In genomic region chr11:100623867-100624266, GRCm38 (mm10) we compare ENCODE assay signal across 7 mouse cellular contexts. TPM values are rescaled to one million over a fixed set of nuclear protein-coding genes. Genes with fewer than 3 reads are reported as not detected.
DNase-seq lines count a peak whose midpoint lies in the region; ATAC-seq and TF ChIP-seq lines count a peak whose summit lies in the region.

No protein-coding gene starts in this region.

- in situ Hi-C loops in CH12.LX (cut with MboI; ENCODE audit: low pct_ligation_motif_present, low pct_unique_long_range_greater_than_20kb, low sequenced_read_pairs), result loop anchor here (5.0 kb wide), 1 partner anchor 52 kb away; the partner anchor contains the start of gene Cnp

- no peak for ATAC-seq in heart, embryonic 15.5 days (replicated peaks; ENCODE audit: insufficient number of reproducible peaks, insufficient read depth, low FRiP score, low read depth)

- peak overlapping the region; percentile 21 to 94 (median 75) for H3K4me3 ChIP-seq in CH12.LX (replicated peaks in 1 of 3; ENCODE audit: low read depth in 2 of 3, low read length in 2 of 3, poor library complexity in 1 of 3)
- H3K4me3 ChIP-seq in heart, embryonic 15.5 days, result peak overlapping the region; percentile 69; the same call in 1 of the 2 replicates
- peak overlapping the region; percentile 74 for H3K4me3 ChIP-seq in midbrain, embryonic 10.5 days

- H3K27ac ChIP-seq in CH12.LX (ENCODE audit: insufficient read depth, low read depth), result peak overlapping the region; percentile 12
- no peak overlapping the region for H3K27ac ChIP-seq in heart, embryonic 15.5 days
- no peak overlapping the region for H3K27ac ChIP-seq in midbrain, embryonic 10.5 days (replicated peaks)

- no peak for TF ChIP-seq EP300 in CH12.LX (IDR thresholded peaks at IDR 0.05; ENCODE audit: low read length)

- H3K27me3 ChIP-seq in CH12.LX (replicated peaks), result no peaks in the 10 kb centered on the region
- H3K27me3 ChIP-seq in heart, embryonic 15.5 days, result no peaks in the 10 kb centered on the region
- H3K27me3 ChIP-seq in midbrain, embryonic 10.5 days (ENCODE audit: low read depth, poor library complexity, severe bottlenecking), result no peaks in the 10 kb centered on the region

- peak overlapping the region; percentile 79 for H3K4me2 ChIP-seq in CH12.LX (ENCODE audit: insufficient read depth, low read depth, poor library complexity, severe bottlenecking)
- peak overlapping the region; percentile 57 for H3K4me2 ChIP-seq in heart, embryonic 15.5 days

- no peak for TF ChIP-seq CTCF in CH12.LX (conservative IDR thresholded peaks at IDR 0.05 in 1 of 2, IDR thresholded peaks at IDR 0.05 in 1 of 2; ENCODE audit: low read depth in 2 of 2, low read length in 2 of 2)

- TF ChIP-seq RAD21 in CH12.LX (IDR thresholded peaks at IDR 0.05; ENCODE audit: low read depth, low read length), result no peak

- dilution Hi-C loops in CH12.LX (cut with MboI; ENCODE audit: extremely low pct_ligation_motif_present, extremely low pct_unique_long_range_greater_than_20kb, low sequenced_read_pairs), result no loop called here

- peaks cover 22 to 40% of the 10 kb centered on the region in 2 experiments for H3K36me3 ChIP-seq in CH12.LX (replicated peaks in 1 of 2; ENCODE audit: control insufficient read depth in 1 of 2, insufficient read depth in 1 of 2, low read length in 1 of 2)
- H3K36me3 ChIP-seq in heart, embryonic 15.5 days, result peaks cover 19% of the 10 kb centered on the region
- peaks cover 35% of the 10 kb centered on the region for H3K36me3 ChIP-seq in midbrain, embryonic 10.5 days

- TF ChIP-seq POLR2A in CH12.LX (IDR thresholded peaks at IDR 0.05; ENCODE audit: low read depth, low read length), result no peak; the same call in 1 of the 2 replicates

- H3K79me2 ChIP-seq in CH12.LX (replicated peaks; ENCODE audit: control insufficient read depth, extremely low read depth, insufficient read depth, poor library complexity, severe bottlenecking), result peaks cover 7% of the 10 kb centered on the region

- H3K9me3 ChIP-seq in CH12.LX (replicated peaks; ENCODE audit: low read length), result no peaks in the 10 kb centered on the region
- no peaks in the 10 kb centered on the region for H3K9me3 ChIP-seq in heart, embryonic 15.5 days (replicated peaks)
- no peaks in the 10 kb centered on the region for H3K9me3 ChIP-seq in midbrain, embryonic 10.5 days (replicated peaks)

- DNase-seq in CH12.LX (ENCODE audit: extremely low read depth), result peak; percentile 76
- DNase-seq in NIH3T3 (ENCODE audit: low read depth), result peak; percentile 49
- DNase-seq in kidney, postnatal 36 days, result peak; percentile 62 to 79
- DNase-seq in midbrain, embryonic 10.5 days (ENCODE audit: low spot score), result no peak
- DNase-seq in testis, postnatal 10 days (ENCODE audit: low spot score), result peak; percentile 76
- DNase-seq in thymus, postnatal 4 days, result no peak

- H3K9ac ChIP-seq in CH12.LX (ENCODE audit: insufficient read depth, low read depth), result peak overlapping the region; percentile 98
- H3K9ac ChIP-seq in heart, embryonic 15.5 days, result no peak overlapping the region

- WGBS in heart, embryonic 15.5 days, result 44% methylated on average over 5 of the region's 5 CpGs
- WGBS in midbrain, embryonic 10.5 days, result 75% methylated on average over 5 of the region's 5 CpGs

- peaks cover 30 to 78% of the 10 kb centered on the region in 2 experiments for H3K4me1 ChIP-seq in CH12.LX (ENCODE audit: control insufficient read depth in 1 of 2, insufficient read depth in 2 of 2)
- peaks cover 30% of the 10 kb centered on the region for H3K4me1 ChIP-seq in heart, embryonic 15.5 days (replicated peaks)
- peaks cover 34% of the 10 kb centered on the region for H3K4me1 ChIP-seq in midbrain, embryonic 10.5 days

TF ChIP-seq in CH12.LX, 34 proteins besides CTCF, POLR2A, EP300 and RAD21:
- TF ChIP-seq ELF1 (IDR thresholded peaks at IDR 0.05; ENCODE audit: low read depth, low read length) (no peak), USF1 (IDR thresholded peaks at IDR 0.05; ENCODE audit: low read depth, low read length) (no peak), MXI1 (IDR thresholded peaks at IDR 0.05; ENCODE audit: low read depth, low read length) (no peak), CHD2 (IDR thresholded peaks at IDR 0.05; ENCODE audit: low read length) (no peak), MAFK (IDR thresholded peaks at IDR 0.05; ENCODE audit: insufficient replicate concordance, low read length) (no peak), JUN (IDR thresholded peaks at IDR 0.05; ENCODE audit: insufficient read depth, low read depth, low read length) (no peak), TCF12 (IDR thresholded peaks at IDR 0.05; ENCODE audit: low read depth, low read length) (no peak), HCFC1 (IDR thresholded peaks at IDR 0.05; ENCODE audit: low read depth, low read length) (no peak), NELFE (IDR thresholded peaks at IDR 0.05; ENCODE audit: low read depth, low read length) (no peak), GABPA (IDR thresholded peaks at IDR 0.05; ENCODE audit: insufficient replicate concordance, low read depth, low read length) (no peak), POLR2AphosphoS2 (IDR thresholded peaks at IDR 0.05; ENCODE audit: low read depth, low read length) (no peak)

RNA-seq across cellular contexts. Expression of gene Dnajc7, which starts 3.9 kb away (rescaled TPM):
- total RNA-seq in CH12.LX (2012; rRNA removed) (249 and 250 TPM in 2 replicates), CH12.LX (2014; rRNA removed) (123 and 141 TPM in 2 replicates)
- 455 and 516 TPM in 2 replicates for polyA plus RNA-seq in CH12.LX (2012; ENCODE audit: insufficient read length, low read depth)
- polyA plus RNA-seq in heart, embryonic 15.5 days (2015; fragmentation: Nextera tagmentation; extraction: Ambion mirVana), result 184 and 206 TPM in 2 replicates
- polyA plus RNA-seq in midbrain, embryonic 10.5 days (2016; fragmentation: Nextera tagmentation; extraction: Ambion mirVana), result 268 and 304 TPM in 2 replicates

RNA-seq across cellular contexts. Expression of gene Nkiras2, which starts 4.8 kb away (rescaled TPM):
- total RNA-seq in CH12.LX (2012; rRNA removed), result 59.9 and 70.0 TPM in 2 replicates
- 46.6 and 53.8 TPM in 2 replicates for total RNA-seq in CH12.LX (2014; rRNA removed)
- polyA plus RNA-seq in CH12.LX (2012; ENCODE audit: insufficient read length, low read depth), result 57.9 and 60.0 TPM in 2 replicates
- 59.8 and 70.3 TPM in 2 replicates for polyA plus RNA-seq in heart, embryonic 15.5 days (2015; fragmentation: Nextera tagmentation; extraction: Ambion mirVana)
- polyA plus RNA-seq in midbrain, embryonic 10.5 days (2016; fragmentation: Nextera tagmentation; extraction: Ambion mirVana), result 101 and 112 TPM in 2 replicates

RNA-seq across cellular contexts. Expression of gene Cnp, which starts 49.2 kb away (rescaled TPM):
- total RNA-seq in CH12.LX (2012; rRNA removed), result 80.2 and 91.6 TPM in 2 replicates
- 75.9 and 87.8 TPM in 2 replicates for total RNA-seq in CH12.LX (2014; rRNA removed)
- 77.7 and 81.2 TPM in 2 replicates for polyA plus RNA-seq in CH12.LX (2012; ENCODE audit: insufficient read length, low read depth)
- polyA plus RNA-seq in heart, embryonic 15.5 days (2015; fragmentation: Nextera tagmentation; extraction: Ambion mirVana), result 17.4 and 27.6 TPM in 2 replicates
- 17.7 and 22.6 TPM in 2 replicates for polyA plus RNA-seq in midbrain, embryonic 10.5 days (2016; fragmentation: Nextera tagmentation; extraction: Ambion mirVana)

Comparison
In these comparisons a context has a peak if more than half of its experiments do, and no peak if none do; other contexts are left out.
1. DNase-seq: peak in CH12.LX (single experiment), NIH3T3 (single experiment), kidney, postnatal 36 days (2 of 2) and testis, postnatal 10 days (single experiment); none in midbrain, embryonic 10.5 days (single experiment) and thymus, postnatal 4 days (single experiment).
2. Peak in every context shown above with its lines, with median percentiles within 50 percentile points of each other: H3K4me3 ChIP-seq.